Mouse (Mus musculus): ENCODE data around the gene 4933411K16Rik. TPM values are rescaled to one million over a fixed set of nuclear protein-coding genes. Genes with fewer than 3 reads are reported as not detected.

Gene 4933411K16Rik
- polyA plus RNA-seq (2014; fragmentation: Nextera tagmentation; extraction: Ambion mirVana): 0.13 TPM in 1 of 2 replicates, not detected in the other

- H3K4me1 ChIP-seq (replicated peaks; ENCODE audit: control insufficient read depth, insufficient read depth, low read length): no peaks in the 10 kb centered on the region
- ATAC-seq (replicated peaks; ENCODE audit: low FRiP score): no peak
- H3K4me2 ChIP-seq (ENCODE audit: low read depth, low read length, severe bottlenecking): no peak within 1 kb of the TSS
- no peaks in the 10 kb centered on the region for H3K27me3 ChIP-seq (ENCODE audit: control insufficient read depth, insufficient read depth, low read length)
- H3K36me3 ChIP-seq (ENCODE audit: control insufficient read depth, insufficient read depth, low read length): no peaks in the 10 kb centered on the region
- H3K9me3 ChIP-seq (ENCODE audit: control insufficient read depth, low read length): no peaks in the 10 kb centered on the region
- 72% methylated on average over 4 of the region's 4 CpGs for WGBS
- H3K9ac ChIP-seq (ENCODE audit: low read length): no peak within 1 kb of the TSS
- no peak within 1 kb of the TSS for H3K27ac ChIP-seq (ENCODE audit: low read depth, low read length)
- H3K4me3 ChIP-seq (ENCODE audit: low read depth, low read length): no peak within 1 kb of the TSS
- DNase-seq (ENCODE audit: low spot score): no peak
Measured at GRCm38 (mm10) chr19:42051948-42052347, at the start of gene 4933411K16Rik. Gene 4933411K16Rik, plus strand, starts transcription at chr19:42052248.

DNA sequence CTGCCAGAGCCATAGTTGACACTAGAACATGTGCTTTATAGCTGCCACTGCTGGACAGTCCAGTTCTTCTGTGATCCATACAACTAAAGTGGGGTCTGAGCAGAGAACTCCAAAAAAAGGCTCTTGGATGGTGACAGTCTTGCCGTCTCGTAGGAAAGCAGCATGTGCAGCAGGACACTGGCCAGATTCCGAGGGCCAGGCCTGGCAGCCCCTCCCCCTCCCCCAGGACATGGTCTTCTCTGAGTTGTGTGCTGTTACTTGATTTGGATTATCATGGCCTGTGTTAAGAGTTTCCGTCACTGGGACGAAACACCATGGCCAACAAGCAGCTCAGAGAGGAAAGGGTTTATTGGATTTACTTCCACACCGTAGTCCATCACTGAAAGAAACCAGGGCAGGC is 47.8 kb upstream of the 4933411K16Rik start:
- 75% methylated on average over 6 of the region's 6 CpGs for WGBS
- Histone ChIP-seq H3K27ac (ENCODE audit: low read depth, low read length) (no peak overlapping the region), H3K4me3 (ENCODE audit: low read depth, low read length) (no peak overlapping the region), H3K9ac (ENCODE audit: low read length) (no peak overlapping the region), H3K27me3 (ENCODE audit: control insufficient read depth, insufficient read depth, low read length) (no peaks in the 10 kb centered on the region), H3K36me3 (ENCODE audit: control insufficient read depth, insufficient read depth, low read length) (no peaks in the 10 kb centered on the region), H3K4me2 (ENCODE audit: low read depth, low read length, severe bottlenecking) (no peak overlapping the region), H3K4me1 (replicated peaks; ENCODE audit: control insufficient read depth, insufficient read depth, low read length) (no peaks in the 10 kb centered on the region), H3K9me3 (ENCODE audit: control insufficient read depth, low read length) (no peaks in the 10 kb centered on the region)
- no peak for ATAC-seq (replicated peaks; ENCODE audit: low FRiP score)
- DNase-seq (ENCODE audit: low spot score): no peak

- ATAC-seq (replicated peaks; ENCODE audit: low FRiP score): no peak
- H3K4me3 ChIP-seq (ENCODE audit: low read depth, low read length): no peak overlapping the region
Measured at GRCm38 (mm10) chr19:42005616-42006015, 46.4 kb upstream of the 4933411K16Rik start.

GRCm38 (mm10) chr19:42006568-42006967 is 45.5 kb upstream of the 4933411K16Rik start:
- DNase-seq (ENCODE audit: low spot score): no peak
- Histone ChIP-seq H3K4me3 (ENCODE audit: low read depth, low read length) (no peak overlapping the region), H3K27me3 (ENCODE audit: control insufficient read depth, insufficient read depth, low read length) (no peaks in the 10 kb centered on the region), H3K4me1 (replicated peaks; ENCODE audit: control insufficient read depth, insufficient read depth, low read length) (no peaks in the 10 kb centered on the region), H3K9ac (ENCODE audit: low read length) (no peak overlapping the region), H3K36me3 (ENCODE audit: control insufficient read depth, insufficient read depth, low read length) (no peaks in the 10 kb centered on the region), H3K9me3 (ENCODE audit: control insufficient read depth, low read length) (no peaks in the 10 kb centered on the region), H3K4me2 (ENCODE audit: low read depth, low read length, severe bottlenecking) (no peak overlapping the region), H3K27ac (ENCODE audit: low read depth, low read length) (no peak overlapping the region)
- ATAC-seq (replicated peaks; ENCODE audit: low FRiP score): no peak
- 71% methylated on average over 8 of the region's 8 CpGs for WGBS

More at GRCm38 (mm10) chr19:42005616-42006015, 46.4 kb upstream of the 4933411K16Rik start:
- Histone ChIP-seq H3K27ac (ENCODE audit: low read depth, low read length) (no peak overlapping the region), H3K36me3 (ENCODE audit: control insufficient read depth, insufficient read depth, low read length) (no peaks in the 10 kb centered on the region), H3K27me3 (ENCODE audit: control insufficient read depth, insufficient read depth, low read length) (no peaks in the 10 kb centered on the region), H3K9me3 (ENCODE audit: control insufficient read depth, low read length) (no peaks in the 10 kb centered on the region), H3K4me1 (replicated peaks; ENCODE audit: control insufficient read depth, insufficient read depth, low read length) (no peaks in the 10 kb centered on the region), H3K9ac (ENCODE audit: low read length) (no peak overlapping the region), H3K4me2 (ENCODE audit: low read depth, low read length, severe bottlenecking) (no peak overlapping the region)
- WGBS: 75% methylated on average over 3 of the region's 3 CpGs
- DNase-seq (ENCODE audit: low spot score): no peak

DNA sequence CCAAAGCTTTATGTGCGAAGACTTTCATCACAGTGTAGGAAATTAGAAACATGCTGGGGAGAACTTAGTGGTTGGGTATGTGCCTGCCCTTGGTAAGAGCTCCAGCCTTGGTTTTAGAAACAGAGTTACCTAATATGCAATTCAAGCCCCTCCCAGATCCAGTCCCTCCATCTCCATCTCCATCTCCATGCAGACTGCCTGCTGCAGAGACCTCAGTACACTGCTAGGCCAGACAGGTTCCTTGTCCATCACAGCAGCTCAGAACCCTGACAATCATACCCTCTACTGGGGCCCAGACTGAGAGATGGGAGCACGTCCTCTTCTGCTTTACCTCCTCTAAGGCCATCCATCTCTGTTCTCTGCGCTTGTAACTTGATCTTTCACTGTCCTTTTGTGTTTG is 43.5 kb upstream of the 4933411K16Rik start:
- no peak for ATAC-seq (replicated peaks; ENCODE audit: low FRiP score)
- 77% methylated on average over 3 of the region's 3 CpGs for whole genome bisulfite sequencing
- Histone ChIP-seq H3K27ac (ENCODE audit: low read depth, low read length) (no peak overlapping the region), H3K4me3 (ENCODE audit: low read depth, low read length) (no peak overlapping the region), H3K27me3 (ENCODE audit: control insufficient read depth, insufficient read depth, low read length) (no peaks in the 10 kb centered on the region), H3K9ac (ENCODE audit: low read length) (no peak overlapping the region), H3K36me3 (ENCODE audit: control insufficient read depth, insufficient read depth, low read length) (no peaks in the 10 kb centered on the region), H3K9me3 (ENCODE audit: control insufficient read depth, low read length) (no peaks in the 10 kb centered on the region), H3K4me1 (replicated peaks; ENCODE audit: control insufficient read depth, insufficient read depth, low read length) (no peaks in the 10 kb centered on the region), H3K4me2 (ENCODE audit: low read depth, low read length, severe bottlenecking) (no peak overlapping the region)
- DNase-seq (ENCODE audit: low spot score): no peak

GRCm38 (mm10) chr19:42009067-42009466 is 43.0 kb upstream of the 4933411K16Rik start:
- ATAC-seq (replicated peaks; ENCODE audit: low FRiP score) (no peak), DNase-seq (ENCODE audit: low spot score) (no peak)
- Histone ChIP-seq H3K27ac (ENCODE audit: low read depth, low read length) (no peak overlapping the region), H3K9me3 (ENCODE audit: control insufficient read depth, low read length) (no peaks in the 10 kb centered on the region), H3K36me3 (ENCODE audit: control insufficient read depth, insufficient read depth, low read length) (no peaks in the 10 kb centered on the region), H3K9ac (ENCODE audit: low read length) (no peak overlapping the region), H3K4me3 (ENCODE audit: low read depth, low read length) (no peak overlapping the region), H3K4me2 (ENCODE audit: low read depth, low read length, severe bottlenecking) (no peak overlapping the region), H3K4me1 (replicated peaks; ENCODE audit: control insufficient read depth, insufficient read depth, low read length) (no peaks in the 10 kb centered on the region), H3K27me3 (ENCODE audit: control insufficient read depth, insufficient read depth, low read length) (no peaks in the 10 kb centered on the region)
- WGBS: 83% methylated on average over 7 of the region's 7 CpGs

DNA sequence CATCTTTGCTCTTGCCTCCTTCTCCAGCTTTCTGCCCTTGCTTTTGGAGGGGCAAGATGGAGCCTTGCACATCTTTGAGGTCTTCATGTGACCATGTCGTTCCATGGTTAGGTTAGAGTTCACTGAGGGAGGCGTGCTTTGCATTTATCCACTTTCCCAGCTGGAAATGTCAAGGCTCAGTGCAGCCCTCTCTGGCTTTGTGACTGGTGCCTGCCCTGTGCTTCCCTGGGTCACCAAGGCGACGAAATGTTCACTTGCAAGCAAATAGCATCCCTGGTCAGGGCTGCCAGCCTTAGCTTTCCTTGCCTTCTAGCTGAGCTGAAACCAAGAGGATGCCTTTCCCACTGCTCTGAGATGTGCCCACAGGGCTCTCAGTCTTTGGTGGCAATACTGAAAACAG is 41.6 kb upstream of the 4933411K16Rik start:
- Histone ChIP-seq H3K36me3 (ENCODE audit: control insufficient read depth, insufficient read depth, low read length) (no peaks in the 10 kb centered on the region), H3K27me3 (ENCODE audit: control insufficient read depth, insufficient read depth, low read length) (no peaks in the 10 kb centered on the region), H3K27ac (ENCODE audit: low read depth, low read length) (no peak overlapping the region), H3K9me3 (ENCODE audit: control insufficient read depth, low read length) (no peaks in the 10 kb centered on the region), H3K9ac (ENCODE audit: low read length) (no peak overlapping the region), H3K4me2 (ENCODE audit: low read depth, low read length, severe bottlenecking) (no peak overlapping the region), H3K4me3 (ENCODE audit: low read depth, low read length) (no peak overlapping the region), H3K4me1 (replicated peaks; ENCODE audit: control insufficient read depth, insufficient read depth, low read length) (no peaks in the 10 kb centered on the region)
- WGBS: 62% methylated on average over 4 of the region's 4 CpGs
- DNase-seq (ENCODE audit: low spot score): no peak
- no peak for ATAC-seq (replicated peaks; ENCODE audit: low FRiP score)

DNA sequence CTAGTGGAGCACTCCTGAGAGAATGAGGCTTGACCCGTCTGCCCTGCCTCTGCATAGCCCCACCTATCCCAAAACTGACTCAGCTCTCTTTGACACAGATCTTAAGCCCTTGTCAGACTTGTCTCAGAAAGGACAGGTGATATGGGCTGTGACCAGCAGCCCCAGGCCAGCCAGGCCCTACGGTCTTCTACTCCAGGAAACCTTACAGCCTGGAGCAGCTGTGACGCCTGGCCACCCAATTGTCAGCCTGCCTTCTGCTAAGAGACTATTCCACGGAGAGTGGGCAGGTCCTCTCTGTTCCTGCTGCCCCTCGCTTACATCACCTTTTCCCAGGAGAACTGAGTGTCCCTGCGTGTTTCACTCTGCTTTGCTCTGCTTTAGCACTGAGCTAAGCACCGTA is 40.9 kb upstream of the 4933411K16Rik start:
- ATAC-seq (replicated peaks; ENCODE audit: low FRiP score) (no peak), DNase-seq (ENCODE audit: low spot score) (no peak)
- Histone ChIP-seq H3K9me3 (ENCODE audit: control insufficient read depth, low read length) (no peaks in the 10 kb centered on the region), H3K27me3 (ENCODE audit: control insufficient read depth, insufficient read depth, low read length) (no peaks in the 10 kb centered on the region), H3K4me3 (ENCODE audit: low read depth, low read length) (no peak overlapping the region), H3K4me2 (ENCODE audit: low read depth, low read length, severe bottlenecking) (no peak overlapping the region), H3K27ac (ENCODE audit: low read depth, low read length) (no peak overlapping the region), H3K36me3 (ENCODE audit: control insufficient read depth, insufficient read depth, low read length) (no peaks in the 10 kb centered on the region), H3K9ac (ENCODE audit: low read length) (no peak overlapping the region), H3K4me1 (replicated peaks; ENCODE audit: control insufficient read depth, insufficient read depth, low read length) (no peaks in the 10 kb centered on the region)
- WGBS: 87% methylated on average over 7 of the region's 7 CpGs

- Histone ChIP-seq H3K27me3 (ENCODE audit: control insufficient read depth, insufficient read depth, low read length) (no peaks in the 10 kb centered on the region), H3K4me2 (ENCODE audit: low read depth, low read length, severe bottlenecking) (no peak overlapping the region), H3K27ac (ENCODE audit: low read depth, low read length) (no peak overlapping the region), H3K9me3 (ENCODE audit: control insufficient read depth, low read length) (no peaks in the 10 kb centered on the region), H3K36me3 (ENCODE audit: control insufficient read depth, insufficient read depth, low read length) (no peaks in the 10 kb centered on the region), H3K4me1 (replicated peaks; ENCODE audit: control insufficient read depth, insufficient read depth, low read length) (no peaks in the 10 kb centered on the region), H3K9ac (ENCODE audit: low read length) (no peak overlapping the region), H3K4me3 (ENCODE audit: low read depth, low read length) (no peak overlapping the region)
- DNase-seq (ENCODE audit: low spot score): no peak
- ATAC-seq (replicated peaks; ENCODE audit: low FRiP score): no peak
- WGBS: 88% methylated on average over 3 of the region's 3 CpGs
Measured at GRCm38 (mm10) chr19:42014231-42014825, 37.7 kb upstream of the 4933411K16Rik start.

All from forebrain, embryonic 11.5 days (tissue).